Mouse (Mus musculus) ES-Bruce4 (cell line): ENCODE results near the gene Gm28043. TPM values are rescaled to one million over a fixed set of nuclear protein-coding genes. Genes with fewer than 3 reads are reported as not detected.

Experiments
- H3K27ac ChIP-seq: 2 replicates; pipeline ENCODE4 v1.5.1; 2012; ENCODE audit warnings: low read length, inconsistent platforms; ENCODE audit not compliant: insufficient read depth
- H3K27me3 ChIP-seq: 2 replicates; pipeline ENCODE4 v1.6.1; 2012; ENCODE audit warnings: mild to moderate bottlenecking, low read length, inconsistent platforms; ENCODE audit not compliant: control insufficient read depth, poor library complexity, insufficient read depth, severe bottlenecking
- H3K36me3 ChIP-seq: 2 replicates; pipeline ENCODE4 v1.6.1; 2012; ENCODE audit warnings: inconsistent platforms, mild to moderate bottlenecking, low read length, moderate library complexity; ENCODE audit not compliant: control insufficient read depth, poor library complexity, insufficient read depth, severe bottlenecking
- H3K4me1 ChIP-seq: one replicate; pipeline ENCODE4 v1.8.1; 2011; ENCODE audit warnings: low read length; ENCODE audit not compliant: control insufficient read depth, insufficient read depth
- H3K4me3 ChIP-seq: 2 replicates; pipeline ENCODE4 v1.5.1; 2011; ENCODE audit warnings: low read depth, mild to moderate bottlenecking, low read length
- H3K9ac ChIP-seq: 2 replicates; pipeline ENCODE4 v1.6.1; 2012; ENCODE audit warnings: low read depth, mild to moderate bottlenecking, inconsistent platforms; ENCODE audit not compliant: poor library complexity, severe bottlenecking
- H3K9me3 ChIP-seq: replicated peaks from 2 replicates; pipeline ENCODE4 v1.6.1; 2012; ENCODE audit warnings: mild to moderate bottlenecking, low read length, inconsistent platforms; ENCODE audit not compliant: control insufficient read depth, poor library complexity, insufficient read depth, severe bottlenecking
- CTCF ChIP-seq: IDR thresholded peaks from one replicate; pipeline ENCODE4 v1.8.1; 2011; ENCODE audit warnings: low read depth, low read length
- EP300 ChIP-seq: IDR thresholded peaks from 2 replicates; pipeline ENCODE4 v1.6.1; 2011; ENCODE audit warnings: low read depth, low read length; ENCODE audit not compliant: insufficient read depth
- POLR2A ChIP-seq: IDR thresholded peaks from one replicate; pipeline ENCODE4 v1.8.1; 2011; ENCODE audit warnings: low read length; ENCODE audit not compliant: insufficient read depth
- polyA plus RNA-seq: library from polyadenylated mRNA; stranded (reverse); fragments of >200 nt; gene quantifications from 2 replicates; pipeline ENCODE4 v1.2.4, GENCODE M21; 2011; ENCODE audit warnings: low read depth; ENCODE audit not compliant: missing spikeins, insufficient read depth, insufficient read length

The Gm28043 gene
- polyA plus RNA-seq, 1 experiment, result 4.8 TPM

DNA sequence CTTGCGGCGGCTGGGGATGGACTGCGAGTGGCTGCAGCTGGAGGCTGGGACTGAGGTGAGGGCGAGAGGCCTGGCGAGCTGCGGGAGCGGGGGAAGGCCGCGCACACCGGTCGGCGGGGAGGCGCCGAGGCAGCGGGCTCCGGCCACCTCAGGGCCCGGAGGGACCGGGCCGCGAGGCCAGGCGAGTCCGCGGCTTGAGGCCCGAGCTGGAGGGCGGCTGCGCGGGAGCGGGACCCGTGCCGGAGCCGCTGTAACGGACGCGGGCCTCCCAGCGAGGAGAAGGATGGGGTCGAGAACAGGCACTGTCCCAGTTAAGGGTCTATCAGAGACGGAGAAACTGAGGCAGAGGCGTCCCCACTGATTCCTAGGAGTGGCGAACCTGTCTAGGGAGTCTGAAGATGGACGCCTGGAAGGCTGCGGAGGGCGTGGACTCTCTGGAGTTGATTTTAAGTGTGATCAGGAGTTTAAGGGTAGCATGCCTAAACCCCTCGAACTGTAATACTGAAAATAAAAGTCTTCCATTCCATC lies 412 bp downstream of the Gm28043 start:
- H3K27ac ChIP-seq, result no peak overlapping the region

GRCm38 (mm10) chr17:29615616-29616015 lies 940 bp downstream of the Gm28043 start:
- peak overlapping the region; percentile 93 for H3K9ac ChIP-seq
- TF ChIP-seq CTCF (no peak), POLR2A (no peak), EP300 (no peak)
- H3K4me1 ChIP-seq, result no peaks in the 10 kb centered on the region
- no peaks in the 10 kb centered on the region for H3K9me3 ChIP-seq
- no peak overlapping the region for H3K27ac ChIP-seq
- H3K36me3 ChIP-seq, result no peaks in the 10 kb centered on the region
- H3K4me3 ChIP-seq, result peak overlapping the region; percentile 93
- H3K27me3 ChIP-seq, result no peaks in the 10 kb centered on the region

More for the DNA sequence above, 412 bp downstream of the Gm28043 start:
- no peaks in the 10 kb centered on the region for H3K9me3 ChIP-seq
- H3K27me3 ChIP-seq, result no peaks in the 10 kb centered on the region
- no peaks in the 10 kb centered on the region for H3K4me1 ChIP-seq
- peak overlapping the region; percentile 93 for H3K9ac ChIP-seq
- no peak for TF ChIP-seq CTCF
- TF ChIP-seq EP300, result no peak
- TF ChIP-seq POLR2A, result no peak
- H3K4me3 ChIP-seq, result peak overlapping the region; percentile 93
- no peaks in the 10 kb centered on the region for H3K36me3 ChIP-seq

- H3K27ac ChIP-seq, result no peak overlapping the region
- no peak overlapping the region for H3K9ac ChIP-seq
- H3K27me3 ChIP-seq, result no peaks in the 10 kb centered on the region
- no peaks in the 10 kb centered on the region for H3K9me3 ChIP-seq
- H3K4me3 ChIP-seq, result no peak overlapping the region
- peaks cover 3% of the 10 kb centered on the region; the same call in 1 of the 2 replicates for H3K36me3 ChIP-seq
- TF ChIP-seq POLR2A (no peak), CTCF (no peak), EP300 (no peak)
- H3K4me1 ChIP-seq, result no peaks in the 10 kb centered on the region
Measured at GRCm38 (mm10) chr17:29619231-29619630, 4.6 kb downstream of the Gm28043 start.

DNA sequence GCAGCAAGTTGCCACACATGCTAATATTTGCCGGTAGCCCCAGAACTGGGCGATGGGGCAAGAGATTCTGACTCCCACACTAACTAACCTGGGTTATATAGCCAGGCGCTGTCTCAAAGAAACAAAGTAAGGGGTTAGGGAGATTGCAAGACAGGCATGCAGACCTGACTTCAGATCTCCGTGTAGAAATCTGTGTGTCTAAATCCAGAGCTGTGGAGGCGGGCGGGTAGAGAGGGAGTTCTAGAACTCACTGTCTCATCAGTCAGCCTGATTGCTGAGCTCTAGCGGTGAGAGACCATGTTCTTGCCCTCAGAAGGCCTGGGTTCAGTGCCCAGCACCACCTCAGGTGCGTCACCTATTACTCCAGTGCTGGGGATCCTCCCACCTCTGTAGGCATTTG lies 8.8 kb downstream of the Gm28043 start:
- no peak overlapping the region for H3K4me3 ChIP-seq
- H3K27me3 ChIP-seq, result no peaks in the 10 kb centered on the region
- H3K9ac ChIP-seq, result no peak overlapping the region
- TF ChIP-seq CTCF (no peak), POLR2A (no peak), EP300 (no peak)
- no peaks in the 10 kb centered on the region for H3K9me3 ChIP-seq
- H3K36me3 ChIP-seq, result peaks cover 3% of the 10 kb centered on the region; the same call in 1 of the 2 replicates
- H3K4me1 ChIP-seq, result no peaks in the 10 kb centered on the region
- H3K27ac ChIP-seq, result no peak overlapping the region

DNA sequence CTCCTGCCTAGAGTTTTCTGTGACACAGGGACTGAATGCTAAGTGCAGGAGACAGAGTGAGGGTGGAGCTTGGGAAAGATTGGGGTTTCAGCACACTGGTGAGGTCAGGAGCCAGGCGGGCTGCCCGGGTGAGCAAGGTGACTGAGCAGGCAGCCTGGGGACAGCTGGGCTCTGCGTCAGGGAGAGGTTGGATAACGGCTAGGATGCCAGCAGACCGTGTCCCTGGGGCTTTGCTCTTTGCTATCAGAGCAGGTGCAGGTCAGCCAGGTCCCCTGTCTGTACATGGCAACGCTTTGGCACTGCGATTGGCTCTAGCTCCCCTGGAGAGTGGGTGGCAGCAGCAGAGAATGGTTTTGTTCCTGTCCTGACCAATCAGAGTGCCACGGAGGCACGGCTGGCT lies 12.6 kb downstream of the Gm28043 start:
- no peak overlapping the region for H3K27ac ChIP-seq
- H3K9me3 ChIP-seq, result no peaks in the 10 kb centered on the region
- TF ChIP-seq CTCF, result no peak
- H3K9ac ChIP-seq, result no peak overlapping the region
- no peak overlapping the region for H3K4me3 ChIP-seq
- peaks cover 4% of the 10 kb centered on the region for H3K36me3 ChIP-seq
- no peaks in the 10 kb centered on the region for H3K4me1 ChIP-seq
- no peaks in the 10 kb centered on the region for H3K27me3 ChIP-seq

DNA sequence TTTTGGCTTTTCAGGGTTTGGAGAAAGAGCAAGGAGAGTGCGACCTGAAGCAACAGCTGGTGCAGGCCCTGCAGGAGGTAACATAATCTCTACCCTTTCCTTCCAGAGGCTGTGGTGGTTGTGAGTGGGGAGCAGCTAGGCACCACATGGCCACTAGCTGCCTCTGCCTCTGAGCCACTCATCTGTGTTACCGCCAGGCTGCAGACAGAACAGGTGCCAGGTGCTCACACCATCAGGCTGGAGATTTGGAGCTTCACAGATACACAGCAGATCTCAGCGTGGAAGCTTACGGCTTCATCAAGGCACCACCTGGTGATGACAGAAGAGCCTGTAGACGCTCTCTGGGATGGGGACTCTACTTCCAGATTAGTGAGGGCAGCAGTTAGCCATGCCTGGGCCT lies 14.3 kb downstream of the Gm28043 start:
- Histone ChIP-seq H3K36me3 (peaks cover 4% of the 10 kb centered on the region), H3K27me3 (no peaks in the 10 kb centered on the region), H3K9me3 (no peaks in the 10 kb centered on the region), H3K27ac (no peak overlapping the region), H3K4me3 (no peak overlapping the region), H3K9ac (no peak overlapping the region), H3K4me1 (peaks cover 1% of the 10 kb centered on the region)
- TF ChIP-seq POLR2A, result no peak
- TF ChIP-seq EP300, result no peak
- TF ChIP-seq CTCF, result no peak
